16 mouse cellular contexts compared by ENCODE assay signal in genomic region chr6:146152843-146153242, GRCm38 (mm10).
DNase-seq lines count a peak whose midpoint lies in the region; ATAC-seq and TF ChIP-seq lines count a peak whose summit lies in the region.
"Had no signal": no experiment of that assay in that cellular context is flagged by ENCODE, and none has a peak within 500 bp of the region (broad histone marks: within the 10 kb centered on the region; RNA-seq: fewer than 3 reads in every experiment).

No protein-coding gene starts in this region.

- H3K27ac ChIP-seq in cerebellum, adult 2 months (ENCODE audit: insufficient read depth, low read length), result no peak overlapping the region
- H3K27ac ChIP-seq: embryonic facial prominence, embryonic 10.5 days; embryonic facial prominence, embryonic 12.5 days; forebrain, embryonic 13.5 days; forebrain, embryonic 15.5 days had no signal

- peak; percentile 36 to 50 for DNase-seq in cerebellum, adult 2 months
- DNase-seq in cerebellum, postnatal 14 days, result no peak
- DNase-seq in cerebellum, adult 9-11 months, result peak; percentile 37
- DNase-seq in heart, adult 11 months, result peak; percentile 89
- DNase-seq in heart, postnatal 14 days, result no peak
- DNase-seq in cerebellum, postnatal 25 days, result peak; percentile 36 to 45
- no peak for DNase-seq in kidney, adult 8-10 months
- DNase-seq: adrenal gland, adult 2 months; adrenal gland, postnatal 10 days; adrenal gland, postnatal 25 days; forebrain, postnatal 0 days had no signal

- no peaks in the 10 kb centered on the region for H3K27me3 ChIP-seq in cerebellum, adult 2 months (ENCODE audit: control insufficient read depth, insufficient read depth, low read length)
- H3K27me3 ChIP-seq: embryonic facial prominence, embryonic 12.5 days; forebrain, embryonic 13.5 days; forebrain, embryonic 15.5 days had no signal

- intact Hi-C loops in heart, postnatal 14 days (cut with DNase I), result no loop called here

- WGBS in cerebellum, adult 2 months, result 80% methylated on average over 5 of the region's 5 CpGs

- no peak for ATAC-seq in cerebellum, adult (ENCODE audit: insufficient number of reproducible peaks, low FRiP score, low TSS enrichment)
- ATAC-seq: forebrain, embryonic 13.5 days; forebrain, embryonic 15.5 days; forebrain, postnatal 0 days had no signal

- TF ChIP-seq POLR2A in cerebellum, adult 2 months (IDR thresholded peaks at IDR 0.05; ENCODE audit: borderline replicate concordance, insufficient read depth, low read length), result no peak

- H3K4me1 ChIP-seq in cerebellum, adult 2 months (ENCODE audit: control insufficient read depth, insufficient read depth, low read length), result peaks cover 7% of the 10 kb centered on the region
- H3K4me1 ChIP-seq: forebrain, embryonic 13.5 days; forebrain, embryonic 15.5 days had no signal

- TF ChIP-seq CTCF in cerebellum, adult 2 months (IDR thresholded peaks at IDR 0.05; ENCODE audit: borderline replicate concordance, insufficient read depth, low read depth, low read length), result no peak

- no peak overlapping the region for H3K4me3 ChIP-seq in cerebellum, adult 2 months (replicated peaks; ENCODE audit: insufficient read depth, low read depth, low read length)
- H3K4me3 ChIP-seq: embryonic facial prominence, embryonic 10.5 days; embryonic facial prominence, embryonic 12.5 days; forebrain, embryonic 13.5 days; forebrain, embryonic 15.5 days had no signal

Comparison
In these comparisons a context has a peak if more than half of its experiments do, and no peak if none do; other contexts are left out.
1. DNase-seq: peak in cerebellum, adult 2 months (2 of 2), cerebellum, adult 9-11 months (single experiment), heart, adult 11 months (single experiment) and cerebellum, postnatal 25 days (2 of 2); none in cerebellum, postnatal 14 days (0 of 2), heart, postnatal 14 days (0 of 2) and kidney, adult 8-10 months (0 of 2).